Mouse (Mus musculus): Measurements from ENCODE around the gene Fam168a.

- TF ChIP-seq CTCF (conservative IDR thresholded peaks at IDR 0.05; ENCODE audit: low read length), result peak; percentile 76
- no peak for TF ChIP-seq NANOG (IDR thresholded peaks at IDR 0.05; ENCODE audit: borderline replicate concordance, low read length)
- TF ChIP-seq POU5F1 (IDR thresholded peaks at IDR 0.05; ENCODE audit: borderline replicate concordance, low read length), result no peak
Measured at GRCm38 (mm10) chr7:100866675-100867074, 160.2 kb downstream of the Fam168a start.

Measured in E14TG2a.4 (cell line).